Mouse (Mus musculus) 3134 (cell line): ENCODE data around the gene Cpa5.

Experiments used
- DNase-seq: peaks from one replicate; pipeline ENCODE4 v3.0.0-alpha.2; 2011; ENCODE audit warnings: low spot score; ENCODE audit not compliant: insufficient read length; ENCODE audit errors: extremely low read depth

The Cpa5 gene

DNA sequence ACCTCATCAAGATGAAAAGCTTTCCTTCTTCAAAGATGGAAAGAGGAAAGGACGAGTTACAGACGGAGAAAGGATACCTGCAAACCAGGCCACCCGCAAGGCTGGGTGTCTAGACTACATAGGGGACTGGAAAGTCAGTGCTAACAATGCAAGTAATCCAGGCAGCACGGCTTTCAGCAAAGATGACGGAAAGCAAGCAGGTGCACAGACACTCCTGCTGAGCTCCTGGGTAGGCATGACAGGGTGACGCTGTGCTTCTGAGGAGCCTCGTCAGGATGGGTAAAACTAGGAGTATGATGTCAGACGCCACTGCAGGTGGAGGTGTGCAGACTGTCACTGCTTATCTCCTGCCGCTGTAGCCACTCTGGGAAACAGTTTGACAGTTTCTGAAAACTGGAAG lies 66.8 kb downstream of the Cpa5 start:
- DNase-seq = no peak

DNA sequence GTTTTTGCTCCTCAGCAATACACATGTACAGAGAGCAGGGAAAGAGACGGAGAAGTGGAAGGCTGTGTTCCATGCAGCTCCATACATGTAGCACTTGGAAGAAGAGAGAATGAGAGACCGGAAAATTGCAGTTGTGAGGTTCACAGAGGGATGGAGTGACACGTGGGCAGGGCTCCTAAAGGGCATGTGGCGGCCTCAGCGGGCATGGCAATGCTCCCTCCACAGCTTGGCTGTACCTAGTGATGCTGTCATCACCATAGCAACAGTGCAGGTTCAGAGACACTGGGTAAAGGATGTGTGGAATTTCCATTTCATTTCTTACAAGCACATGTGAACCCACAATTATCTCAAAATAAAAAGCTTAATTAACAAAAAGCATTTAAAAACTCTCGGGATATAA lies 67.7 kb downstream of the Cpa5 start:
- no peak for DNase-seq

DNA sequence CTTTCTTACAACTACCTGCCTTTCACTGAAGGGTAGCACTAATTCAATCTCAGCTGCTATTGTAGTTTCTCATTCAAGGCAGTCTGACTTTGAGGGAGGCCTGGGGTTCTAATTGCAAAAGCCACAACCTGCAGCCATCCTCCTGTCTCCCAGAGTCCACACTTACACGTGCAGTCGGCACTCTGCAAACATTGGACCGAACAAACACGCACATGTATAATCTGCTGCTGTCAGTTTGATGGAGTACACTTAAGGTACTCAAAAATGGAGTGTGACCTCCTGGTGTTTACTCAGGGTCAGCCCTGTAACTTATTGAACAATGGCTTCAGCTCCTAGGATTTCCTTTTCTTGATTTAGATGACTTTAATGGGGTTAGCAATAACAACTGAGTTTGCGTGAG lies 68.8 kb downstream of the Cpa5 start:
- no peak for DNase-seq

DNA sequence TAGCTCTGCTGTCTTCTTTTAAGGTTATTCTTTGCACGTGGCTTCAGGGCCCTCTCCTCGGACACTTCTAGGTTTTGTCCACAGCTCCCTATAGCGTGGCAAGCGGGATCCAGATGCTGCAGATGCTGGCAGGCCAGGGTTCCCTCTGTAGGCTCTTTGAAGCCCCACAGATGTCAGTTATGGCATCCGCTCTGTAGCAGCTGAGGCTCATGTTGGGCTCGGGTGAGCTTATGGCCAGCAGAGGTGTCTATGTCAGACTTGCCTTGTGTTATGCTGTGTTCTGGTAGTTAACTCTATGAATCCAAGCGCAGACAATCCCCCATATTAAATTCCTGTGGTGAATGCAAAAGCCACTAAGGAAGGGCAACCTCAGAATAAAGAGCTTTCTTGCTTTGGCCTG lies 69.6 kb downstream of the Cpa5 start:
- DNase-seq = no peak
